Mouse (Mus musculus): ENCODE measurements around the gene Nav3. TPM values are rescaled to one million over a fixed set of nuclear protein-coding genes. Genes with fewer than 3 reads are reported as not detected.

Gene Nav3
- polyA plus RNA-seq, 2 experiments = 0.06 to 0.07 TPM

- TF ChIP-seq EP300 (IDR thresholded peaks at IDR 0.05; ENCODE audit: low read depth) (no peak), CTCF (IDR thresholded peaks at IDR 0.05; ENCODE audit: low read depth) (no peak)
- 72% methylated on average over 2 of the region's 2 CpGs for WGBS (ENCODE audit: insufficient replicate concordance)
Observed at GRCm38 (mm10) chr10:110272818-110273217, 183.2 kb downstream of the Nav3 start.

GRCm38 (mm10) chr10:110270561-110270960, 185.4 kb downstream of the Nav3 start:
- no peaks in the 10 kb centered on the region for H3K9me3 ChIP-seq (ENCODE audit: control insufficient read depth, low read length)
- H3K9ac ChIP-seq (replicated peaks) = no peak overlapping the region
- H3K27me3 ChIP-seq (ENCODE audit: control insufficient read depth, insufficient read depth, low read length) = no peaks in the 10 kb centered on the region
- WGBS (ENCODE audit: insufficient replicate concordance) = 55% methylated on average over 1 of the region's 1 CpGs
- no peaks in the 10 kb centered on the region for H3K4me1 ChIP-seq (replicated peaks; ENCODE audit: control insufficient read depth in 2 of 2, insufficient read depth in 2 of 2, low read length in 1 of 2)
- TF ChIP-seq CTCF (IDR thresholded peaks at IDR 0.05; ENCODE audit: low read depth) = no peak
- TF ChIP-seq EP300 (IDR thresholded peaks at IDR 0.05; ENCODE audit: low read depth) = no peak
- ATAC-seq (ENCODE audit: insufficient read depth) (no peak), DNase-seq (ENCODE audit: low read depth in 3 of 3, low spot score in 3 of 3) (no peak)
- no peak overlapping the region for H3K4me2 ChIP-seq (ENCODE audit: low read depth)
- H3K36me3 ChIP-seq (replicated peaks; ENCODE audit: control insufficient read depth, insufficient read depth, low read depth) = no peaks in the 10 kb centered on the region
- no peak overlapping the region for H3K27ac ChIP-seq
- H3K4me3 ChIP-seq (ENCODE audit: insufficient read depth in 1 of 2, low read depth in 2 of 2, low read length in 2 of 2) = no peak overlapping the region

More at GRCm38 (mm10) chr10:110272818-110273217, 183.2 kb downstream of the Nav3 start:
- Histone ChIP-seq H3K4me3 (ENCODE audit: insufficient read depth in 1 of 2, low read depth in 2 of 2, low read length in 2 of 2) (no peak overlapping the region), H3K4me1 (replicated peaks; ENCODE audit: control insufficient read depth in 2 of 2, insufficient read depth in 2 of 2, low read length in 1 of 2) (no peaks in the 10 kb centered on the region), H3K4me2 (ENCODE audit: low read depth) (no peak overlapping the region), H3K9me3 (ENCODE audit: control insufficient read depth, low read length) (no peaks in the 10 kb centered on the region), H3K9ac (replicated peaks) (no peak overlapping the region), H3K27ac (no peak overlapping the region), H3K27me3 (ENCODE audit: control insufficient read depth, insufficient read depth, low read length) (no peaks in the 10 kb centered on the region), H3K36me3 (replicated peaks; ENCODE audit: control insufficient read depth, insufficient read depth, low read depth) (no peaks in the 10 kb centered on the region)
- DNase-seq (ENCODE audit: low read depth in 3 of 3, low spot score in 3 of 3) (no peak), ATAC-seq (ENCODE audit: insufficient read depth) (no peak)

GRCm38 (mm10) chr10:110242128-110242561, 213.9 kb downstream of the Nav3 start:
- DNase-seq (ENCODE audit: low read depth in 3 of 3, low spot score in 3 of 3) = no peak
- ATAC-seq (ENCODE audit: insufficient read depth) = no peak
- 71% methylated on average over 3 of the region's 3 CpGs for WGBS (ENCODE audit: insufficient replicate concordance)

GRCm38 (mm10) chr10:110240667-110241066, 215.3 kb downstream of the Nav3 start:
- Histone ChIP-seq H3K36me3 (replicated peaks; ENCODE audit: control insufficient read depth, insufficient read depth, low read depth) (no peaks in the 10 kb centered on the region), H3K9me3 (ENCODE audit: control insufficient read depth, low read length) (no peaks in the 10 kb centered on the region)
- WGBS (ENCODE audit: insufficient replicate concordance) = 56% methylated on average over 3 of the region's 3 CpGs

More at GRCm38 (mm10) chr10:110242128-110242561, 213.9 kb downstream of the Nav3 start:
- TF ChIP-seq EP300 (IDR thresholded peaks at IDR 0.05; ENCODE audit: low read depth) (no peak), CTCF (IDR thresholded peaks at IDR 0.05; ENCODE audit: low read depth) (no peak)
- Histone ChIP-seq H3K9me3 (ENCODE audit: control insufficient read depth, low read length) (no peaks in the 10 kb centered on the region), H3K4me1 (replicated peaks; ENCODE audit: control insufficient read depth in 2 of 2, insufficient read depth in 2 of 2, low read length in 1 of 2) (no peaks in the 10 kb centered on the region), H3K36me3 (replicated peaks; ENCODE audit: control insufficient read depth, insufficient read depth, low read depth) (no peaks in the 10 kb centered on the region), H3K4me3 (ENCODE audit: insufficient read depth in 1 of 2, low read depth in 2 of 2, low read length in 2 of 2) (no peak overlapping the region), H3K4me2 (ENCODE audit: low read depth) (no peak overlapping the region), H3K27ac (no peak overlapping the region), H3K9ac (replicated peaks) (no peak overlapping the region), H3K27me3 (ENCODE audit: control insufficient read depth, insufficient read depth, low read length) (no peaks in the 10 kb centered on the region)

GRCm38 (mm10) chr10:110233307-110233930, 222.6 kb downstream of the Nav3 start:
- H3K36me3 ChIP-seq (replicated peaks; ENCODE audit: control insufficient read depth, insufficient read depth, low read depth) = no peaks in the 10 kb centered on the region
- no peak overlapping the region for H3K27ac ChIP-seq
- no peak overlapping the region for H3K4me2 ChIP-seq (ENCODE audit: low read depth)
- H3K9ac ChIP-seq (replicated peaks) = no peak overlapping the region
- DNase-seq (ENCODE audit: low read depth in 3 of 3, low spot score in 3 of 3) = no peak
- no peaks in the 10 kb centered on the region for H3K27me3 ChIP-seq (ENCODE audit: control insufficient read depth, insufficient read depth, low read length)
- no peak for TF ChIP-seq CTCF (IDR thresholded peaks at IDR 0.05; ENCODE audit: low read depth)
- TF ChIP-seq EP300 (IDR thresholded peaks at IDR 0.05; ENCODE audit: low read depth) = no peak
- ATAC-seq (ENCODE audit: insufficient read depth) = no peak
- H3K4me1 ChIP-seq (replicated peaks; ENCODE audit: control insufficient read depth in 2 of 2, insufficient read depth in 2 of 2, low read length in 1 of 2) = no peaks in the 10 kb centered on the region
- H3K4me3 ChIP-seq (ENCODE audit: insufficient read depth in 1 of 2, low read depth in 2 of 2, low read length in 2 of 2) = no peak overlapping the region
- WGBS (ENCODE audit: insufficient replicate concordance) = 66% methylated on average over 6 of the region's 6 CpGs
- no peaks in the 10 kb centered on the region for H3K9me3 ChIP-seq (ENCODE audit: control insufficient read depth, low read length)

More at GRCm38 (mm10) chr10:110240667-110241066, 215.3 kb downstream of the Nav3 start:
- no peak overlapping the region for H3K4me3 ChIP-seq (ENCODE audit: insufficient read depth in 1 of 2, low read depth in 2 of 2, low read length in 2 of 2)
- no peaks in the 10 kb centered on the region for H3K27me3 ChIP-seq (ENCODE audit: control insufficient read depth, insufficient read depth, low read length)
- no peak for ATAC-seq (ENCODE audit: insufficient read depth)
- H3K27ac ChIP-seq = no peak overlapping the region
- no peak for DNase-seq (ENCODE audit: low read depth in 3 of 3, low spot score in 3 of 3)
- H3K9ac ChIP-seq (replicated peaks) = no peak overlapping the region
- H3K4me1 ChIP-seq (replicated peaks; ENCODE audit: control insufficient read depth in 2 of 2, insufficient read depth in 2 of 2, low read length in 1 of 2) = no peaks in the 10 kb centered on the region
- no peak for TF ChIP-seq CTCF (IDR thresholded peaks at IDR 0.05; ENCODE audit: low read depth)
- no peak for TF ChIP-seq EP300 (IDR thresholded peaks at IDR 0.05; ENCODE audit: low read depth)
- H3K4me2 ChIP-seq (ENCODE audit: low read depth) = no peak overlapping the region
